Mouse (Mus musculus) adrenal gland, adult 8-10 months (tissue): ENCODE data around the gene Tollip. TPM values are rescaled to one million over a fixed set of nuclear protein-coding genes. Genes with fewer than 3 reads are reported as not detected.
A peak's percentile ranks its signal among the peaks of the same experiment; 100 is the strongest.
"Not testable (repeated sequence)": the region's sequence is repeated elsewhere in the genome, so short reads cannot be mapped to it uniquely, and the experiment has no call there.

ENCODE experiments used
- DNase-seq: peaks from one replicate; pipeline ENCODE4 v3.0.0; 2022
- total RNA-seq, 4 experiments: library from RNA; stranded (reverse); gene quantifications; 2 replicates each; pipeline ENCODE4 v1.2.4; 2022

Gene Tollip
- total RNA-seq, 4 experiments from 2014 or later: 59.9 to 67.9 (median 62.6) TPM

DNA sequence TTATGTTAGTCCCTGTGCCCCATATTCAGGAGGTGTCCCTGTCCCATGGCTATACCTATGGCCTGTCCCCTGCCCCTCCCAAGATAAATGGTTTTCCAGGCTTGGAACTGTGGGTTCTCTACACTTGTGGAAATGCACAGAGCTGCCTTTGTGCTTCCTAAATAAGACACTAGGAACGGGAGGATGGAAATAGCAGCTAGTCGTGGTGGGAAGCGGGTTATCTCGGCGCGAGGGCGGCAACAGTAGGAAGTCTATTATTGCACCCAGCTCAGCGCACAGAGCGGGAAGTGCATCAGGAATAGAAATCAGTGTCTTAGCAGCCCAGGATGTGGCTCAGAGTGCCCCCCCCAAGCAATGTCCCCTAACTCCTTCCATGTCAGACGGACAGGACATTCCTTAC lies 10.3 kb upstream of the Tollip start:
- no peak for DNase-seq

DNA sequence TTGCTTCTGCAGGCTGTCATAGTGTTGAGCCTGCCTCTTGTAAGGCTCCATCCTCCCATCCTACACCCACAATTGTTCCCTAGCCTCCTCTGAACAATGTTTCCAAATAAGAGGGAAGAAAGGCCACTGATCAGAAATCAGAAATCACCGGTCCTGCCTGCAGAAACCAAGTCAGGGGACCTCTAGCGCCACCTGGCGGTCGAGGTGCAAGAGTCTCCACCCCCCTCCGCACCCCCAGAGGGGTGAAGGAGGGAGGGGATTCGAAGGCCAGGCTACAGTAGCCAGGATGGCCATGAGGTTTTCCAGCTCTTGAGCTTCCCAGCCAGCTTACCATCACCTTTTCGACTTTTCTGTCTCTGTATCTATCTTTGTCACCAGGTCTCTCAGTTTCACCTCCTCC lies 6.6 kb upstream of the Tollip start:
- DNase-seq: peak; percentile 30

DNA sequence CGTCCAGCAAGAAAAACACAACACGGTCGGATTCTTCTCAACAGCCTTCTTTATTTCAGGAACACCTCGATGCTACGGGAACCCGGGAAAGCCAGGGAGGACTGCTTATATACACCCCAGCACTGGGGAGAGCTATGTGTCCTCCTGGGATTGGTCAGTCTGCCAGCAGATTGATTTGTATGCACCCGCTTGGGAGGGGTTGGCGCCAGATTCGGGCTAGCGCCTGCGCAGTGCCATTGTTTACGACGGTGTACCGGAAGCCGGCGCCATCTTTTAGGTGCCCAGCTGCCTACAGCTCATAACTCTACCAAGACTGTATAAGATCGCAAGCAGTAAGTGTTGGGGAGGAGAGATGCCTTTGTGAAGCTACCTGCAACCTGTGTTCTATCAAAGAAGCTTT lies 5.8 kb upstream of the Tollip start:
- not testable (repeated sequence) for DNase-seq

DNA sequence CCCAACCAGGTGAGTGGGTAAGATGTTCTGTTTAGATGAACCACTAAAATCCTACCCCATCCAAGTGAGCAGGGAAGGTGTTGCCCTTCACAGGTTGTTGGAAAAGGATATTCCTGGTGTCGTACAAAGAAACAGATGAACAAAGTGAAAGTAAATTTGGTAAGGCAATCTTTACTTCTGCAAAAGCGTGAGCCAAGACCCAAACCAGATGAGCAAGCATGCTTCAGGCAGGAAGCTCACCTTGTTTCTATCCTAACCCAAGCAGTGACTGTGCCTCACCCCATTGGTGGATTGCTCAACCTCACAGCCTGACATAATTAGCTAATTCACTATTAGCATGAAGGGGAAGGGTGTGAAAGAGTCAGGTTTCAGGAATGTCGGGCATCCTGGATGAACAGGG lies 7.0 kb downstream of the Tollip start:
- DNase-seq: no peak

DNA sequence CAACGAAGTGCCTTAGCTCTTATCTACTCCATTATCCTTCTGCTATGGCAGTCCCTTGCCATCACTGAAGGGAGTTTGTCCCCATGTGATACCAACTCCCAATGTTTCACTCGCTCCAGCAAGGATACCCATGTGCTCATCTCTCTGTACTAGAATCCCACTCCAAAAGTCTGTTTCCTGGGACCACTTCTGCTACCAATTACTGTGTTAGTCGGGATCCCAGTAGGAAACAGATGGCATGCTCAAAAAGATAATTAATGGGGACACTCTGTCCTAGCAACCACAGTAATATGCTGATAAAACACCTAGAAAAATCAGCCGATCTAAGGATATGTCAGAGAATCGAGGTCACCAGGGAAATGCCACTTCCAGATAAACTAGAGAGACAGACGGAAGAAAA lies 9.7 kb downstream of the Tollip start:
- no peak for DNase-seq

DNA sequence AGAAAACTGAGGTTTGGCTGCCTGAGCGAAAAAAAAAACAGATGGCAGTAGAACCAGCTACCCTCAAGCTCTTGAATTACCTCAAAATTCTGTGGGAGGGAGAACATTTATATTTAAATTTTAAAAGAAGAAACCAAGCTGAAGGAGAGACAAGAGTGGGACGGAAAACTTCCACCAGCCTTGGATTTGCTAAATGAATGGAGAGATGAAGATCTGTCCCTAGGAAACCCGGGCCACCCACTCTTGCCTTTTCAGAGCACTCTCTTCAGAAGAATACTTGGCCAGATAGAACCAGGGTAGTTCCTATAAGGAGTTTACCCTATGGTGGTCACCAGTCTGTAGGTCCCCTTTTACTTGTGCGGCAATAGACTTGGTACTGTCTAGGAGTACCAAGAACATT lies 15.5 kb downstream of the Tollip start:
- no peak for DNase-seq

DNA sequence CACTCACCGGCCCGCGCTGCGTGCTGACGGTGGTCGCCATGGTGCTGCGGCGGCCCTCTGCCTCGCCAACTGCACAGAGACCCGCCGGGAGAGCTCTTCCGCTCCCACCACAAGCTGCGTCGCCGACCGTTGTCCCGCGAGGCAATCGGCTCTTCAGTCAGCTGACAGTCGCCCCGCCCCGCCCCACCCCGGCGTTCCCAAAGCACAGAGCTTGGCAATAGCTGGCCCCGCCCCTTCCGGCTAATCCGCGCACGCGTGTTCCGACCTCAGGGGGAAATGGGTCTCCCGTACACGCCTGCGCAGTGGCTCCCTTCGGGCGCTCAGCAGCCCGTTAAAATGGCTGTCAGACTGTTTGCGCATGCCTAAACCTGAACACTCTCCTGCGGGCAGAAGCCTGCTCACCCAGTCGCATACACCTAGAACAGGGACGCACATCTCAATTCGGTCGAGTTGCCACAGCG lies 16.0 kb downstream of the Tollip start:
- DNase-seq: peak; percentile 98

DNA sequence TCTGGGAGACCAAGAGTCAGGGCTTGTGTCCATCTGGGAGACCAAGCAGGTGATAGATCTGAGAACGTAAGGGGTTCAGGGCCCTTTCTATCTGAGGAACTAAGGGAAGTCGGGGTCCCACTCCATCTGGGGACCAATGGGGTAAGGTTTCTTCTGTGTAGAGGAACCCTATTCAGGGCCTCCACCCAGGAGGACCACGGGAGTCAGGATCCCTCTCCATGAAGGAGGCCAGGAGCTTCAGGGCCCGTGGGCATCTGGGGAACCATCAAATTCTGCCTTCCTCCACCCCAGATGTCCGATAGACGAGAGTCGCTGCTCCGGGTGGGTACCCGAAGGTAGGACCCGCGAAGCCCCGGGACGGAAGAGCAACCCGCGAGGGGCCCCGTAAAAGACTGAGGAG lies 16.5 kb downstream of the Tollip start:
- no peak for DNase-seq

DNA sequence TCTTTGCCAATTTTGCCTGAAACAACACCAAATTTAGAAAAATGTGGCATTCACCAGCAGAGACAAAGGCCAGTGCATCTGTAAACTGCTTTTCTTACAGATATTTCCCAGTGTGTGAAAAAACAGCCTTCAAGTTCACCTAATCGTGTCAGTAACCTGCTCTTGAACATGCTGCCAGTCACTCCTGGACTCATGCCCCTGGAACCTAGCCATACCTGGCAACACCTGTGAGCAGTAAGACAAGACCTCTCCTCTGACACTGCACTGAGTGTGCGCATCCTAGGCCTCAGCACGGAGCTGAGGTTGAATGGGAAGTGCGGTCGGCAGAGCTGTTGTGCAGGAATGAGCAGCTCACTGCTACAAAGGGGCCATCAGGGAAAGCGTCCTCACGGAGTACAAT lies 26.2 kb downstream of the Tollip start:
- no peak for DNase-seq

DNA sequence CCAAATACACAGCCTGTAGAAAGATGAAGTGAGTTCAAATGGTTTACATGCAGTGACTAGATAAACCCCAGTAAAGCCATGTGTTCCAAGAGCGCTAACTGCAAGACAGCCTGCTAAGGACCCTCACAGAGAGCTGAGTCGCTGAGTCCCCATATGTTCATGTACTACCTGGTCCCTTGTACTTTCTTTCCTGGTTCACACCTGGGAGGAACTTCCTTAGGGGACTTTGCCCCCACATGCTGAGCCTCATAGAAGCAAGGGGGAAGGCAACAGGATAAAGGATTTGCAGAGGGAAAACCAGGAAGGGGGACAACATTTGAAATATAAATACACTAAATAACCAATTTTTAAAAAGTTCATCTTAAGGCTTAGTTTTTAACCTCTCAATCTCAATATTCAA lies 39.5 kb downstream of the Tollip start:
- no peak for DNase-seq

DNA sequence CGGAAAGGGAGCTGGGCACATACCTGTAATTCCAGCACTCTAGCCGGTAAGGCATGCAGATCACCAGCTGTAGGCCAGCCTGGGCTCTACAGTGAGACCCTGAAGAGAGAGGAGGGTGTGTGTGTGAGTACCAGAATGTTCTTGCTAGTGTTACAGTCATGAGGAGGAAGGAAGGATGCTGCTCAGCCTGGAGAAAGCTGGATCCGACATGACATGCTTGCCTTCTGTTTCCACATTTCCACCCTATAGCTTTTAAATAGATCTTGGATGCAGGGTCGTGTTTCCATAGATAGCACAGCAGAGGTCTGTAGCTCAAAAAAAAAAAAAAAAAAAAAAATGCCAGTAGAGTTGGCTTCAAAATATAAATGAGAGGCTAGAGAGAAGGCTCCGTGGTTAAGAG lies 43.4 kb downstream of the Tollip start:
- no peak for DNase-seq

DNA sequence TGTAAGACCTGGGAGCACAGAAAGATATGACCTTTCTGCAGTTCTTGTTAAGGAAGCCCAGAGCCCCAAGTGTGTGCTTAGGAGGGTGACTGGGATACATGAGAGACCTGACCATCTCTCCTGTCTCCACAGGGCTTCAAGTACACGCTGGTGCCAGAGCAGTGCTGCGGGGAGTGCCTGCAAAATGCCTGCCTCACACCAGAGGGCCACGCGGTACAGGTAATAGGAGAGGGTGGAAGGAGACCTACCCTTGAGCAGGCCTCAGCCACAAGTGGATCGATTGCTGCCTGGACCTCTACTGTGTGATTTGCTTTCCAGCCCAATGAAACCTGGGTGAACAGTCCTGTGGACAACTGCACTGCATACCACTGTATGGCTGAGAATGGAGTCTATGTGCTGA lies 47.8 kb downstream of the Tollip start:
- no peak for DNase-seq

DNA sequence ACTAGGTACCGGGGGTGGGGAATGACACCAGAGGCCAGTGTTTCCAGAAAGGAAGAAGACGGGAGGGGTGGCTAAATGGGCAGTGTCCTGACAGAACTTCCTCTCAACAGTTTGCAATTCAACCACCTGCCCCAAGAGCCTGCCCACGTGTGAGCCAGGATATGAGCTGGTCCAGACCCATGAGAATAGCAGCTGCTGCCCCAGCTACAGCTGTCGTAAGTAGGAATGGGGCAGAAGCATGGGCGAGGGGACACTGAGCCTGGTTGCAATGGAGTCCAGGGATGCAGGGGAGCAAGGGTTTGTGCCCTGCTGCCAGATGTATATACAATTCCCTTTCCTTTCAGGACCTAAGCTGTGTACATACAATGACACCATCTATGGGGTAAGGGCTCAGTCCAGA lies 48.7 kb downstream of the Tollip start:
- no peak for DNase-seq

DNA sequence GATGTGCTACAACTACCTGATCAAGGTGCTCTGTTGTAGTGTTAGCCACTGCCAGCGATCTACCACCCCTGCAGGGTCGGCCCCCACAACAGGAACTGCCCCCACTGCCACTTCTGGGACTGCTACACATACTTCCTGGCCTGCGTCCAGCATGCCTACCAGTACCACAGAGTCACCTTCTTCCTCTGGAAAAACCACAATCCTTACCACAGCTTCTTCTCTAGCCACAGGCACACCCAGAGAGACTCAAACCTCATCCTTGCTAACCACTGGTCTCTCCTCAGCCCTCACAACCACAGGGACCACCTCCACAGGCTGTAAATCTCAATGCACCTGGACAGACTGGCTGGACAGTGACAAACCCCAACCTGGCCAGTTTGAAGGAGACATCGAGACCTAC lies 57.3 kb downstream of the Tollip start:
- DNase-seq: no peak

DNA sequence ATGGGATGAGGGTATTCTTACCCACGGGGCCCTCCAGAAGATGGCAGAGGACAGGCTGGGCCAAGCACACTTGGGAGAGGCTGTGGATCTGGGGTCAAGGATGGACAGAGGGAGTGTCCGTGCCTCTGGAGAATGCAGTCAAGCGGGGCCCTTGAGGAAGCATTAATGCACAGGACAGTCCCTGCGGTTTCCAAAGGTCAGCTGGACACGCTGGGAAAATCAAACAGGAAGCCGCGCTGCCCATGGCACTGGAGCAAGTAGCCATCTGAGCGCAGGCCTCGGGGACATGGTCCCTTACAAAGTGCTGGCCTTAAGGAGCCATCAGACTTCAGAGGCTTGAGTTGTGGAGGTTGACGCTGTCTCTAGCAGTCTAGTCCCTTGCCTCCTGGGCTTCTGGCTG lies 78.0 kb downstream of the Tollip start:
- no peak for DNase-seq

DNA sequence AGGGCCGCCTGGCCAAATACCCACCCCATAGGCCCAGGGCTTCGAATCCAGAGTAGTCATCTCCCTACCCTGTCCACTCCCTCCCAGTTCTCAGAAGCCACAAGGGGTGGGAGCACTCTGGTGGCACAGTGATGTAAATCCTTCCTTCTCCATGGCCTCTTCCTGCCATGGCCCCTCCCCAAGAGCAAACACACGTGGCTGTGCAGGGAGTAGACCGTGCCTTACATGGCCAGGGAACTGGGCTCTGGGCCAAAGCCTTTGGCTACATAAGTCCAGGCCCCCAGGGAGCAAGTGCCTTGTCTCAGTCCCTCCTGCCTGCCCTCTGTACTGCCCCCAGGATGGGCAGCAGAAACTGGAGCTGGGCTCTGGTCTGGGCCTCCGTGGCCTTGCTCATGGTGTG lies 79.5 kb downstream of the Tollip start, which contains the start of gene Muc5b:
Muc5b (plus strand) TSS at position 292 of the 400 bp plus-strand sequence.
- no peak for DNase-seq

DNA sequence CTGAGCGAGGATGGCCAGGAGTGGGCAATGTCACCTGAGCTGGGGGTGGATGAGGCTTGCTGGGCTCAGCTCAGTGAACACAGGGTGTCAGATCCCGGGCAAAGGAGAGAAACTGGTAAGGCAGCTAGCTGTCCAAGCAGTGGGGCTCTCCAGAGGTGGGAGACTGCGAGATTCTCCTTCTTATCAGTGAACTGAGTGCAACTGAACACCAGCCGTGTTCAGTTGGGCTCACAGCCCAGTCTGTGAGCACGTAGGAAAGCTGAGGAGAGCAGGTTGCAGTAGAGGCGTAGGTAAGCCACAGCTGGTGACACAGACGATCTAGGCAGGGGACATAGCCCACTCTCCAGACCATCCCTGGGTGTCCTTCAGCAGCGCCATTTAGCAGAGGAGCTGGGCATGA lies 81.9 kb downstream of the Tollip start:
- DNase-seq: no peak

DNA sequence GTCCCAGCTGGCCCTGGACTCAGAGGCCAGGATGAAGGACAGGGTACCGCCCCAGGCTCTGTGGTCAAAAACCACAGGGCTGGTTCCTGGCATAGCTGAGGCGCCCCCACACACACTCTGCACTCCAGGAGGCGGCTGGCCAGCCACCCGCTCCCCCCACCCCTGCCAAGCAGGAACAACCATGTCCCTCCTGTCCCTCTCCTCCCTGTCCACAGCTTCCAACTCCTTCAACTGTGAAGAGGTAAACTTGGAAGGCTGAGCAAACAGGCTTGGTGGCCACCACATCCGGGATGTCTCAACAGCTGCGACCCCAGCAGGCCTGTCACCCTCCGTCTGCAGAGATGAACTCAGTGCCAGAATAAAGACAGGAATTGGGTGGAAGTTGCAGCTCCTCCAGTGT lies 82.4 kb downstream of the Tollip start:
- DNase-seq: no peak

Other genes with a start within 250 kb of the Tollip start
- gene Muc2, start 228.2 kb downstream of the Tollip start, total RNA-seq: 1 to 10 TPM in 2 of 4 experiments, under 1 TPM in 2; 0.24 to 2.2 (median 0.81) TPM
- not detected for gene Muc5ac, start 129.5 kb downstream of the Tollip start, total RNA-seq
- not detected for gene Muc5b, start 79.4 kb downstream of the Tollip start, total RNA-seq
- 1 to 10 TPM; 2.0 to 4.1 (median 3.6) TPM for gene Brsk2, start 31.2 kb upstream of the Tollip start, total RNA-seq
- 10 to 100 TPM; 52.8 to 65.8 (median 57.6) TPM for gene Mob2, start 142.6 kb upstream of the Tollip start, total RNA-seq
- 10 to 100 TPM in 3 of 4 experiments, 1 to 10 TPM in 1; 4.6 to 18.1 (median 14.3) TPM for gene Dusp8, start 177.3 kb upstream of the Tollip start, total RNA-seq
- gene Gm45618, start 202.2 kb upstream of the Tollip start, total RNA-seq: not detected
- gene Gm39115, start 217.5 kb upstream of the Tollip start, total RNA-seq: not detected
- not detected for gene Gm45337, start 226.1 kb upstream of the Tollip start, total RNA-seq
- not detected for gene Gm29735, start 238.6 kb upstream of the Tollip start, total RNA-seq
- not detected for gene Gm4553, start 247.2 kb upstream of the Tollip start, total RNA-seq